Mouse (Mus musculus): Measurements from ENCODE around the gene Shd. TPM values are rescaled to one million over a fixed set of nuclear protein-coding genes. Genes with fewer than 3 reads are reported as not detected.

Gene Shd
- total and polyA plus RNA-seq, 3 experiments = 0.31 to 0.89 TPM; not detected in 1

- TF ChIP-seq ZKSCAN1 (IDR thresholded peaks at IDR 0.05; ENCODE audit: low read depth, low read length) (no peak), TAL1 (IDR thresholded peaks at IDR 0.05; ENCODE audit: low read length) (no peak), GABPA (IDR thresholded peaks at IDR 0.05; ENCODE audit: low read depth, low read length) (no peak), MAZ (IDR thresholded peaks at IDR 0.05; ENCODE audit: low read depth, low read length) (0 out of 2 replicates have a peak, but pooled peaks have one; percentile 18), CTCF (IDR thresholded peaks at IDR 0.05 in 2 of 3, conservative IDR thresholded peaks at IDR 0.05 in 1 of 3; ENCODE audit: control insufficient read depth in 1 of 3, insufficient read depth in 1 of 3, low read depth in 2 of 3, low read length in 3 of 3, poor library complexity in 1 of 3, severe bottlenecking in 1 of 3) (no peak), RAD21 (IDR thresholded peaks at IDR 0.05; ENCODE audit: low read depth, low read length) (no peak), ETS1 (IDR thresholded peaks at IDR 0.05; ENCODE audit: low read depth, low read length) (no peak), GATA1 (IDR thresholded peaks at IDR 0.05; ENCODE audit: low read depth, low read length) (peak; percentile 66; the same call in 1 of the 2 replicates), MXI1 (IDR thresholded peaks at IDR 0.05; ENCODE audit: low read depth, low read length) (peak; percentile 78; the same call in 1 of the 2 replicates), E2F4 (IDR thresholded peaks at IDR 0.05; ENCODE audit: borderline replicate concordance, low read depth, low read length) (0 out of 2 replicates have a peak, but pooled peaks have one; percentile 41), ZMIZ1 (IDR thresholded peaks at IDR 0.05; ENCODE audit: low read depth, low read length) (no peak; the same call in 1 of the 2 replicates), USF1 (IDR thresholded peaks at IDR 0.05; ENCODE audit: low read depth, low read length) (peak; percentile 35; the same call in 1 of the 2 replicates), HCFC1 (IDR thresholded peaks at IDR 0.05; ENCODE audit: low read depth, low read length) (peak; percentile 94), USF2 (IDR thresholded peaks at IDR 0.05; ENCODE audit: borderline replicate concordance in 1 of 2, insufficient read depth in 1 of 2, low read depth in 1 of 2, low read length in 2 of 2) (no peak), MEF2A (IDR thresholded peaks at IDR 0.05; ENCODE audit: extremely low read depth, insufficient replicate concordance, low read depth, low read length, poor library complexity, severe bottlenecking) (no peak), SIN3A (IDR thresholded peaks at IDR 0.05; ENCODE audit: low read length) (peak; percentile 64), CHD2 (IDR thresholded peaks at IDR 0.05; ENCODE audit: low read length) (peak; percentile 57), NELFE (IDR thresholded peaks at IDR 0.05; ENCODE audit: low read depth, low read length) (peak; percentile 73), MAFK (IDR thresholded peaks at IDR 0.05; ENCODE audit: borderline replicate concordance, low read depth, low read length) (no peak), SMC3 (IDR thresholded peaks at IDR 0.05; ENCODE audit: low read depth, low read length) (no peak)
These were observed 11.1 kb upstream of the Shd start, which contains the start of gene Yju2 (continued) for GRCm38 (mm10) chr17:55958918-55959728.

- no peak for DNase-seq (ENCODE audit: low read depth, low spot score)
- Histone ChIP-seq H3K27me3 (ENCODE audit: control insufficient read depth in 1 of 2, insufficient read depth in 2 of 2, low read length in 2 of 2) (no peaks in the 10 kb centered on the region), H3K27ac (ENCODE audit: control insufficient read depth, low read depth, low read length) (no peak overlapping the region), H3K4me1 (ENCODE audit: control insufficient read depth in 1 of 2, insufficient read depth in 2 of 2, low read length in 2 of 2) (peaks cover 6 to 15% of the 10 kb centered on the region in 2 experiments; a peak in 3 of 4 replicates), H3K4me3 (ENCODE audit: control insufficient read depth in 1 of 2, insufficient read depth in 1 of 2, low read depth in 2 of 2, low read length in 2 of 2) (peak overlapping the region; percentile 61 to 67), H3K9me3 (replicated peaks; ENCODE audit: insufficient read depth, low read length) (no peaks in the 10 kb centered on the region), H3K79me2 (ENCODE audit: control insufficient read depth, insufficient read depth, low read length, poor library complexity) (peaks cover 10% of the 10 kb centered on the region), H3K9ac (ENCODE audit: control insufficient read depth, low read depth, low read length, poor library complexity, severe bottlenecking) (peak overlapping the region; percentile 62), H3K36me3 (ENCODE audit: control insufficient read depth in 1 of 2, insufficient read depth in 2 of 2, low read length in 2 of 2) (peaks cover 0 to 5% of the 10 kb centered on the region in 2 experiments; a peak in 1 of 4 replicates)
- TF ChIP-seq CHD2 (IDR thresholded peaks at IDR 0.05; ENCODE audit: low read length) = no peak
- no peak for TF ChIP-seq TCF12 (IDR thresholded peaks at IDR 0.05; ENCODE audit: low read depth, low read length)
- TF ChIP-seq RCOR1 (IDR thresholded peaks at IDR 0.05; ENCODE audit: low read depth, low read length) = no peak
- no peak for TF ChIP-seq EP300 (IDR thresholded peaks at IDR 0.05; ENCODE audit: low read depth in 1 of 2, low read length in 2 of 2)
These were observed 10.1 kb upstream of the Shd start for GRCm38 (mm10) chr17:55959946-55960740.
